ENCODE assay signal across 8 mouse cellular contexts in the genomic region with DNA sequence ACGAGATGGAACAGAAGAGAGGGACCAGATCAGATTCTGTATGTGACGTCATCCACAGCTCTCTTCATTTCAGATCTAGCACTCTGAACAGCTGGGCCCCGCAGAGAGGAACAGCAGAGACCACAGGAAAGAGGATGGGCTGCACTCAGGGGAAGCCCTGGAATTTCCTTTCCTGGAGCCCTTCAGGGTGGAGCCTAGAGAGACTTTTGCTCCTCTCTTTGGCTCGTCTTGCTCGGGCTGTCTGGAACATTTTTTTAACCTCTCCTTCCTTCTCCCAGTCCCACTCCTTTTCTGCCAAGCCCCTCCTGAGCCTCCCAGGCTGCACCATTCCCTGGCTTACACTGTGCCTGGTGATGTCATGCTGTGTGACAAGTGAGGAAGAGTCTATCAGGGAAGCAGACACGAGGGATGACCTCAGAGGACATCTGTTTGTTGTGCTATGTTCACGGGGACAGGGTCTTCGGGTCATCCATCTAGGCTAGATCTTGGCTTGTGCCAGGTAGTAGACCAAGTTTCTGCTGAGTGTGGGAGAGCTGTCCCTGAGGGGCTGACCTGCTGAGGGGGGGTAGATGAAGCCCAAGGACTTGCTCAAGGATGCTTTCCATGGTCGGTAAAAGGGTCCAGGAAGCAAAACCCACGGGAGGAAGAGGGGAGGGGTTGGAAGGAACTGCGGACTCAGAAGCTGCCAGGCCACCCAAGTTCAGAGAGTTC.
DNase-seq lines count a peak whose midpoint lies in the region; ATAC-seq and TF ChIP-seq lines count a peak whose summit lies in the region.

No protein-coding gene starts in this region.

- no peak overlapping the region for H3ac ChIP-seq in myocyte (ENCODE audit: control insufficient read depth, insufficient read length)

- H3K27me3 ChIP-seq in kidney, embryonic 14.5 days (ENCODE audit: control insufficient read depth, insufficient read depth, low read length) = no peaks in the 10 kb centered on the region
- no peaks in the 10 kb centered on the region for H3K27me3 ChIP-seq in myocyte (ENCODE audit: control insufficient read depth, insufficient read depth, insufficient read length)

- WGBS in kidney, embryonic 14.5 days = 23% methylated on average over 11 of the region's 11 CpGs

- TF ChIP-seq POLR2A in myocyte (IDR thresholded peaks at IDR 0.05; ENCODE audit: insufficient read length, low read depth) = no peak

- H3K9ac ChIP-seq in kidney, embryonic 14.5 days (ENCODE audit: low read depth, low read length) = no peak overlapping the region

- no peaks in the 10 kb centered on the region for H3K9me3 ChIP-seq in kidney, embryonic 14.5 days (ENCODE audit: control insufficient read depth, low read length)

- ATAC-seq in kidney, embryonic 14.5 days (ENCODE audit: low FRiP score, low TSS enrichment) = peak; percentile 71

- no peaks in the 10 kb centered on the region for H3K79me2 ChIP-seq in myocyte (ENCODE audit: control insufficient read depth, insufficient read depth)

- H3K27ac ChIP-seq in kidney, embryonic 14.5 days (ENCODE audit: low read depth, low read length) = peak overlapping the region; percentile 30; the same call in 1 of the 2 replicates

- no peaks in the 10 kb centered on the region for H3K36me3 ChIP-seq in kidney, embryonic 14.5 days (ENCODE audit: control insufficient read depth, insufficient read depth, low read length)
- H3K36me3 ChIP-seq in myocyte (ENCODE audit: control insufficient read depth, insufficient read depth) = no peaks in the 10 kb centered on the region

- peaks cover 16% of the 10 kb centered on the region for H3K4me1 ChIP-seq in kidney, embryonic 14.5 days (ENCODE audit: control insufficient read depth, insufficient read depth, low read length)

- no peak overlapping the region for H3K4me2 ChIP-seq in kidney, embryonic 14.5 days (replicated peaks; ENCODE audit: low read depth, low read length)
- peak overlapping the region; percentile 77 for H3K4me2 ChIP-seq in myocyte (ENCODE audit: low read depth)

- no peak overlapping the region for H3K4me3 ChIP-seq in kidney, embryonic 14.5 days (ENCODE audit: low read length)
- no peak overlapping the region for H3K4me3 ChIP-seq in myocyte

- peak; percentile 22 for DNase-seq in adrenal gland, postnatal 10 days
- DNase-seq in adrenal gland, adult 8-10 months = no peak
- peak; percentile 14 for DNase-seq in urinary bladder, postnatal 14 days (ENCODE audit: low spot score)
- DNase-seq in urinary bladder, adult 2 months (ENCODE audit: low spot score) = no peak
- DNase-seq in layer of hippocampus, postnatal 25 days (ENCODE audit: extremely low spot score in 1 of 2, low spot score in 1 of 2) = no peak
- no peak for DNase-seq in B cell, adult 2 months

TF ChIP-seq in myocyte, 11 proteins besides CTCF, POLR2A, EP300 and RAD21:
- TF ChIP-seq MYOG (IDR thresholded peaks at IDR 0.05; ENCODE audit: control insufficient read depth in 1 of 3, insufficient read depth in 1 of 3, insufficient read length in 2 of 3, low read depth in 2 of 3) (peak in 2 of 3 experiments; percentile 64 to 82), MYOD1 (IDR thresholded peaks at IDR 0.05; ENCODE audit: control insufficient read depth in 1 of 3, insufficient read length in 2 of 3, low read depth in 2 of 3) (peak in 2 of 3 experiments; percentile 74 to 82), REST (IDR thresholded peaks at IDR 0.05; ENCODE audit: insufficient read depth, insufficient read length) (no peak), TCF12 (IDR thresholded peaks at IDR 0.05; ENCODE audit: insufficient read depth, poor library complexity, severe bottlenecking) (peak; percentile 54), MAX (IDR thresholded peaks at IDR 0.05; ENCODE audit: low read depth) (no peak)

Comparison
In these comparisons a context has a peak if more than half of its experiments do, and no peak if none do; other contexts are left out.
1. DNase-seq: peak in adrenal gland, postnatal 10 days (single experiment) and urinary bladder, postnatal 14 days (single experiment); none in adrenal gland, adult 8-10 months (single experiment), urinary bladder, adult 2 months (single experiment), layer of hippocampus, postnatal 25 days (0 of 2) and B cell, adult 2 months (0 of 2).